Mouse (Mus musculus): ENCODE measurements around the gene Vmn1r25. TPM values are rescaled to one million over a fixed set of nuclear protein-coding genes. Genes with fewer than 3 reads are reported as not detected.

The Vmn1r25 gene
- not detected in 2 replicates for polyA plus RNA-seq (2012; rRNA removed)

DNA sequence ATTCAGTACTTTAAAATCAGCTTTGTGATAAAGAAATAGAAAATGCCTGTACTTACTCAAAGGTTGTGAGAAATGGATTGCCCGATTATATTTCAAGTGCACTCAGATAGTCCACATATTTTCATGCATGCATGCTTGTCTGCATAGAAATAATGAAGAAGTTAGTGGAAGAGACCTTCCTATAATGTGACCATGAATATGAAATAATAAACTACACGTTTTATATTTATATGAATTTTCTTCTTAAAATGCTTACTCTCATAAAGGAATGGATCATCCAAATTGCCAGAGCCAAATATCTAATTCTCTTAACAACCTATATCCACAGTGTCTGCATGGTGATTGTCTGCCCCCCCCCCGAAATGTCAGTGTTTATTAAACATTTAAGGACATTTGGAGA is at the start of gene Vmn1r25:
Vmn1r25 (minus strand) TSS at position 101 of the 400 bp plus-strand sequence.

DNA sequence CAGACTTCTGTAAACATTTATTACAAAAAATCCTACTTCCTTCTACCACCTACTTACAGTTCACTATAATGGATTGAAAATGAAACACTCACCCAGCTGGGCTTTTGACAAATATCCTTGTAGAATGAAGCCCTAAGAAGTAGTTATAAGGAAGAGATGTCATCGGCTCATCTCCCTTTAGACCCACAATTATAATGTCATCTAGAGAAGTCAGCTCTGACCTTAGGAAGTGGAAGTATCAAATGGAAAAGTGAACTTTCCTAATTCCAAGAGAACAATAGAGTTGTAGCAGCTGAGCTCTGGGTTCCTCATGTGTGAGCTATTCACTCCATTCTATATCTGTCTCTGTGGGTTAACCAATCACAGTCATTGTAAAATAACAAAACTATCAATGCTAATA is 34.4 kb upstream of the Vmn1r25 start, which contains the start of gene Vmn1r26:
Vmn1r26 (minus strand) TSS at position 101 of the 400 bp plus-strand sequence.

DNA sequence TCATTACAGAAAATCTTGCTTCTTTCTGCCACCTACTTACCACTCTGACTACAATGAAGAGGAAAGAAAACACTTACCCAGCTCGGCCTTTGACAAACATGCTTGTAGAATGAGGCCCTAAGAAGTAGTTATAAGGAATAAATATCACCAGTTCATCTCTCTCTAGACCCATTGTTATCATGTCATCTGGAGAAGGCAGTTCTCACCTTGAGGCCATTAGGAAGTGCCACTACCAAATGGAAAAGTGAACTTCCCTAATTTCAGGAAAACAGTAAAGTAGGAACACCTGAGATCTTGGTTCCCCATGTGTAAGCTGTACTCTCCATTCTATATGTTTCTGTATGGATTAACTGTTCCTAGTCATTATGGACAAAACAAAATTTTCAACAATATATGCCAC is 19.2 kb downstream of the Vmn1r25 start, which contains the start of gene Vmn1r24:
Vmn1r24 (minus strand) TSS at position 101 of the 400 bp plus-strand sequence.

Other genes starting within 250 kb of the Vmn1r25 start
- 15.0 and 16.1 TPM in 2 replicates for gene Vopp1, start 155.7 kb downstream of the Vmn1r25 start, polyA plus RNA-seq (2012; rRNA removed)
- not detected in 2 replicates for gene Vmn1r21, start 130.5 kb downstream of the Vmn1r25 start, polyA plus RNA-seq (2012; rRNA removed)
- not detected in 2 replicates for gene Vmn1r22, start 72.8 kb downstream of the Vmn1r25 start, polyA plus RNA-seq (2012; rRNA removed)
- gene Vmn1r23, start 54.0 kb downstream of the Vmn1r25 start, polyA plus RNA-seq (2012; rRNA removed): not detected in 2 replicates
- not detected in 2 replicates for gene Vmn1r24, start 19.3 kb downstream of the Vmn1r25 start, polyA plus RNA-seq (2012; rRNA removed)
- gene Vmn1r26, start 34.3 kb upstream of the Vmn1r25 start, polyA plus RNA-seq (2012; rRNA removed): not detected in 2 replicates
- gene Vmn1r27, start 238.0 kb upstream of the Vmn1r25 start, polyA plus RNA-seq (2012; rRNA removed): not detected in 2 replicates